Mouse (Mus musculus) CH12.LX (cell line): ENCODE results near the gene 0610030E20Rik. TPM values are rescaled to one million over a fixed set of nuclear protein-coding genes. Genes with fewer than 3 reads are reported as not detected.

Experiments
- DNase-seq: peaks from one replicate; pipeline ENCODE4 v3.0.0-alpha.2; 2013; ENCODE audit errors: extremely low read depth
- H3K27ac ChIP-seq: 2 replicates; pipeline ENCODE4 v1.5.1; 2012; ENCODE audit warnings: low read depth, mild to moderate bottlenecking, control low read depth, moderate library complexity; ENCODE audit not compliant: insufficient read depth
- H3K27me3 ChIP-seq: replicated peaks from 2 replicates; pipeline ENCODE3; 2012; ENCODE audit warnings: inconsistent platforms
- H3K36me3 ChIP-seq, 2 experiments: replicated peaks in 1 of 2; 2 replicates each; pipeline versions ENCODE3 to v1.6.1; 2012; ENCODE audit warnings: inconsistent platforms in 1 of 2, low read length in 1 of 2, mild to moderate bottlenecking in 1 of 2, mixed read lengths in 1 of 2, moderate library complexity in 1 of 2; ENCODE audit not compliant: control insufficient read depth in 1 of 2, insufficient read depth in 1 of 2
- H3K4me1 ChIP-seq, 2 experiments: 2 replicates each; pipeline ENCODE4 v1.6.1; 2012; ENCODE audit warnings: inconsistent platforms in 1 of 2, moderate library complexity in 1 of 2; ENCODE audit not compliant: insufficient read depth in 2 of 2, control insufficient read depth in 1 of 2
- H3K4me2 ChIP-seq: 2 replicates; pipeline ENCODE4 v1.6.1; 2012; ENCODE audit warnings: low read depth, mild to moderate bottlenecking, control low read depth; ENCODE audit not compliant: poor library complexity, insufficient read depth, severe bottlenecking
- H3K4me3 ChIP-seq, 3 experiments: fragments of 150-350 bp in 1 of 3; sonication (generic) in 1 of 3; replicated peaks in 1 of 3; 2 replicates each; pipeline versions ENCODE3 to v1.5.1; 2011 to 2012; ENCODE audit warnings: low read depth in 2 of 3, low read length in 2 of 3, mild to moderate bottlenecking in 2 of 3, moderate library complexity in 2 of 3, control low read depth in 1 of 3, improper control_type of control experiment in 1 of 3, inconsistent platforms in 1 of 3, mixed read lengths in 1 of 3; ENCODE audit not compliant: poor library complexity in 1 of 3
- H3K79me2 ChIP-seq: replicated peaks from 2 replicates; pipeline ENCODE4 v1.6.1; 2012; ENCODE audit warnings: mild to moderate bottlenecking, moderate library complexity; ENCODE audit not compliant: control insufficient read depth, poor library complexity, insufficient read depth, severe bottlenecking; ENCODE audit errors: extremely low read depth
- H3K9ac ChIP-seq: 2 replicates; pipeline ENCODE4 v1.6.1; 2012; ENCODE audit warnings: low read depth, mild to moderate bottlenecking, control low read depth, moderate library complexity; ENCODE audit not compliant: insufficient read depth
- H3K9me3 ChIP-seq: replicated peaks from 2 replicates; pipeline ENCODE3; 2012; ENCODE audit warnings: low read length, inconsistent platforms, mixed read lengths
- BHLHE40 ChIP-seq: IDR thresholded peaks from 2 replicates; pipeline ENCODE4 v1.6.1; 2011; ENCODE audit warnings: mild to moderate bottlenecking, low read depth, low read length, improper control_type of control experiment
- CHD1 ChIP-seq: IDR thresholded peaks from 2 replicates; pipeline ENCODE4 v1.6.1; 2012; ENCODE audit warnings: low read depth, low read length, improper control_type of control experiment, inconsistent platforms
- CHD2 ChIP-seq: IDR thresholded peaks from 2 replicates; pipeline ENCODE4 v1.6.1; 2011; ENCODE audit warnings: low read length, improper control_type of control experiment
- EP300 ChIP-seq: IDR thresholded peaks from 2 replicates; pipeline ENCODE4 v1.6.1; 2011; ENCODE audit warnings: low read length, improper control_type of control experiment
- ETS1 ChIP-seq: conservative IDR thresholded peaks from 2 replicates; pipeline ENCODE4 v1.6.1; 2012; ENCODE audit warnings: low read depth, mild to moderate bottlenecking, inconsistent platforms, low read length, improper control_type of control experiment, moderate library complexity
- GABPA ChIP-seq: IDR thresholded peaks from 2 replicates; pipeline ENCODE4 v1.6.1; 2012; ENCODE audit warnings: low read depth, low read length, improper control_type of control experiment, inconsistent platforms; ENCODE audit not compliant: insufficient replicate concordance
- HCFC1 ChIP-seq: IDR thresholded peaks from 2 replicates; pipeline ENCODE4 v1.6.1; 2012; ENCODE audit warnings: low read depth, mild to moderate bottlenecking, inconsistent platforms, low read length, improper control_type of control experiment
- JUN ChIP-seq: IDR thresholded peaks from 2 replicates; pipeline ENCODE4 v1.6.1; 2011; ENCODE audit warnings: low read depth, mild to moderate bottlenecking, low read length, improper control_type of control experiment, moderate library complexity; ENCODE audit not compliant: insufficient read depth
- JUND ChIP-seq: conservative IDR thresholded peaks from 2 replicates; pipeline ENCODE4 v1.6.1; 2011; ENCODE audit warnings: low read depth, low read length, improper control_type of control experiment
- KAT2A ChIP-seq: IDR thresholded peaks from 2 replicates; pipeline ENCODE4 v1.6.1; 2012; ENCODE audit warnings: low read length, improper control_type of control experiment, inconsistent platforms; ENCODE audit not compliant: insufficient replicate concordance
- MAX ChIP-seq: IDR thresholded peaks from 2 replicates; pipeline ENCODE4 v1.6.1; 2011; ENCODE audit warnings: low read length, improper control_type of control experiment
- MAZ ChIP-seq: IDR thresholded peaks from 2 replicates; pipeline ENCODE4 v1.6.1; 2012; ENCODE audit warnings: low read depth, mild to moderate bottlenecking, inconsistent platforms, low read length, improper control_type of control experiment, moderate library complexity
- MEF2A ChIP-seq: IDR thresholded peaks from 2 replicates; pipeline ENCODE4 v1.6.1; 2014; ENCODE audit warnings: low read depth, mild to moderate bottlenecking, inconsistent platforms, low read length, improper control_type of control experiment, borderline replicate concordance
- MXI1 ChIP-seq: IDR thresholded peaks from 2 replicates; pipeline ENCODE4 v1.6.1; 2011; ENCODE audit warnings: mild to moderate bottlenecking, low read depth, low read length, improper control_type of control experiment
- NELFE ChIP-seq: IDR thresholded peaks from 2 replicates; pipeline ENCODE4 v1.6.1; 2011; ENCODE audit warnings: low read depth, low read length, improper control_type of control experiment
- NRF1 ChIP-seq: IDR thresholded peaks from 2 replicates; pipeline ENCODE4 v1.6.1; 2014; ENCODE audit warnings: low read depth, mild to moderate bottlenecking, inconsistent platforms, low read length, improper control_type of control experiment, moderate library complexity
- PAX5 ChIP-seq: IDR thresholded peaks from 2 replicates; pipeline ENCODE4 v1.6.1; 2012; ENCODE audit warnings: low read length, inconsistent platforms, mixed read lengths
- POLR2A ChIP-seq: IDR thresholded peaks from 2 replicates; pipeline ENCODE4 v1.6.1; 2011; ENCODE audit warnings: low read depth, mild to moderate bottlenecking, improper control_type of control experiment, low read length
- POLR2AphosphoS2 ChIP-seq: IDR thresholded peaks from 2 replicates; pipeline ENCODE4 v1.6.1; 2011; ENCODE audit warnings: low read depth, low read length, improper control_type of control experiment
- RCOR1 ChIP-seq: conservative IDR thresholded peaks from 2 replicates; pipeline ENCODE4 v1.6.1; 2012; ENCODE audit warnings: low read depth, mild to moderate bottlenecking, inconsistent platforms, low read length, improper control_type of control experiment
- SIN3A ChIP-seq: IDR thresholded peaks from 2 replicates; pipeline ENCODE4 v1.6.1; 2012; ENCODE audit warnings: low read length, improper control_type of control experiment, inconsistent platforms
- TCF12 ChIP-seq: IDR thresholded peaks from 2 replicates; pipeline ENCODE4 v1.6.1; 2014; ENCODE audit warnings: low read depth, mild to moderate bottlenecking, inconsistent platforms, low read length, improper control_type of control experiment
- UBTF ChIP-seq: IDR thresholded peaks from 2 replicates; pipeline ENCODE4 v1.6.1; 2012; ENCODE audit warnings: low read depth, mild to moderate bottlenecking, inconsistent platforms, low read length, improper control_type of control experiment, moderate library complexity
- USF1 ChIP-seq: IDR thresholded peaks from 2 replicates; pipeline ENCODE4 v1.6.1; 2014; ENCODE audit warnings: low read depth, mild to moderate bottlenecking, inconsistent platforms, low read length, improper control_type of control experiment
- USF2 ChIP-seq: conservative IDR thresholded peaks from 2 replicates; pipeline ENCODE4 v1.6.1; 2011; ENCODE audit warnings: low read depth, low read length, improper control_type of control experiment
- ZKSCAN1 ChIP-seq: IDR thresholded peaks from 2 replicates; pipeline ENCODE4 v1.6.1; 2012; ENCODE audit warnings: low read depth, inconsistent platforms, low read length, improper control_type of control experiment, borderline replicate concordance
- dilution Hi-C: fragments of 300-500 bp; cut with MboI; formaldehyde crosslinking; loops from 2 replicates; pipeline ENCODE4 v1.14.3; 2020; ENCODE audit warnings: low sequenced_read_pairs; ENCODE audit not compliant: extremely low pct_unique_long_range_greater_than_20kb, extremely low pct_ligation_motif_present
- in situ Hi-C: fragments of 300-500 bp; cut with MboI; formaldehyde crosslinking; loops from 3 replicates; pipeline ENCODE4 v1.14.3; 2019; ENCODE audit warnings: low sequenced_read_pairs, low pct_ligation_motif_present, low pct_unique_long_range_greater_than_20kb, mixed read lengths
- polyA plus RNA-seq: library from polyadenylated mRNA; unstranded; fragments of >175 nt; gene quantifications from 2 replicates; pipeline ENCODE4 v1.2.1, GENCODE M21; 2012; ENCODE audit warnings: low read depth; ENCODE audit not compliant: insufficient read length
- total RNA-seq, 2 experiments: library from RNA; depleted of rRNA; stranded (reverse); fragments of 300-350 nt in 1 of 2; fragments of >200 nt in 1 of 2; gene quantifications; 2 replicates each; pipeline ENCODE4 v1.2.3; 2012 to 2014

0610030E20Rik gene
- total and polyA plus RNA-seq, 3 experiments, result 7.2 to 16.9 (median 11.7) TPM

GRCm38 (mm10) chr6:72303510-72303909 lies 43.6 kb upstream of the 0610030E20Rik start:
- Histone ChIP-seq H3K9me3 (no peaks in the 10 kb centered on the region), H3K4me2 (no peak overlapping the region), H3K4me3 (no peak overlapping the region), H3K4me1 (no peaks in the 10 kb centered on the region), H3K79me2 (no peaks in the 10 kb centered on the region)
- dilution Hi-C loops, result no loop called here
- TF ChIP-seq KAT2A (no peak), RCOR1 (no peak), CHD2 (no peak), MEF2A (no peak), POLR2AphosphoS2 (no peak), EP300 (no peak), JUND (no peak), USF2 (no peak), MXI1 (no peak), MAX (no peak), NELFE (no peak), JUN (no peak), USF1 (no peak), TCF12 (no peak), NRF1 (no peak), GABPA (no peak)
- TF ChIP-seq, all 38 proteins: peak for 0
- no peak for DNase-seq
- H3K27ac ChIP-seq, result no peak overlapping the region
- H3K36me3 ChIP-seq, result no peaks in the 10 kb centered on the region
- no peak overlapping the region for H3K9ac ChIP-seq
- in situ Hi-C loops, result no loop called here
- no peaks in the 10 kb centered on the region for H3K27me3 ChIP-seq

GRCm38 (mm10) chr6:72312198-72312597 lies 34.9 kb upstream of the 0610030E20Rik start:
- TF ChIP-seq PAX5 (no peak), GABPA (no peak), SIN3A (no peak), CHD1 (no peak), UBTF (no peak), HCFC1 (no peak), BHLHE40 (no peak), ZKSCAN1 (no peak), ETS1 (no peak), MAZ (no peak), POLR2A (no peak), MEF2A (no peak), POLR2AphosphoS2 (no peak)
- in situ Hi-C loops, result no loop called here

More at GRCm38 (mm10) chr6:72312198-72312597, 34.9 kb upstream of the 0610030E20Rik start:
- H3K27ac ChIP-seq, result no peak overlapping the region
- no peaks in the 10 kb centered on the region for H3K27me3 ChIP-seq
- H3K4me2 ChIP-seq, result no peak overlapping the region
- no peak overlapping the region for H3K9ac ChIP-seq
- no peaks in the 10 kb centered on the region for H3K9me3 ChIP-seq
- H3K4me1 ChIP-seq, result no peaks in the 10 kb centered on the region
- dilution Hi-C loops, result no loop called here
- H3K36me3 ChIP-seq, result peaks cover 33 to 54% of the 10 kb centered on the region in 2 experiments
- H3K4me3 ChIP-seq, result no peak overlapping the region
- DNase-seq, result no peak
- H3K79me2 ChIP-seq, result no peaks in the 10 kb centered on the region
